Mouse (Mus musculus) spleen, adult 2 months (tissue): ENCODE measurements at regions not wholly inside any gene's neighbourhood (a gene's known extent, or its start where the extent isn't known, plus 50 kb on each side); places are given as distances from the start of the nearest gene placed in this dataset.
"Not testable (repeated sequence)": the region's sequence is repeated elsewhere in the genome, so short reads cannot be mapped to it uniquely, and the experiment has no call there.

Experiments used
- CTCF ChIP-seq: fragments of 200-500 bp; IDR thresholded peaks from 2 replicates; pipeline ENCODE4 v1.5.1; 2011; ENCODE audit warnings: mild to moderate bottlenecking, inconsistent platforms; ENCODE audit not compliant: insufficient read depth, insufficient read length, insufficient replicate concordance; ENCODE audit errors: extremely low read depth
- POLR2A ChIP-seq: fragments of 200-500 bp; IDR thresholded peaks from 2 replicates; pipeline ENCODE4 v1.6.1; 2011; ENCODE audit warnings: low read depth, low read length, inconsistent platforms

DNA sequence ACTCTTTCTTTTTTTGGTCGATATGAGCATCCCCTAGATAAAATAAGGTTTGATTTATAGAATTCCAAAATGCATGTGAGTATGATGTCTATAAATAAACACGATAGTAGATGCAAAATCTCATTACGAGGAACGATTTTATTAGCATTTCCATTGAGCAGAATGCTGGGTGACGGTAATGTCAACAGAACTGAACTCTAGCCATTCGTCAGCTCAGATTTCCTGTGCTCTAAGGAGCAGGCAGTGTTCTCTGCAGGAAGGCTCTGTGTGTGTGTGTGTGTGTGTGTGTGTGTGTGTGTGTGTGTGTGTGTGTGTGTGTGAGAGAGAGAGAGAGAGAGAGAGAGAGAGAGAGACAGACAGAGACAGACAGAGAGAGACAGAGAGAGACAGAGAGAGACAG, 279.6 kb upstream of the 3110018I06Rik start:
- not testable (repeated sequence) for TF ChIP-seq POLR2A, CTCF
